8 mouse cellular contexts compared by ENCODE assay signal in genomic region chr4:62605856-62606541, GRCm38 (mm10). TPM values are rescaled to one million over a fixed set of nuclear protein-coding genes. Genes with fewer than 3 reads are reported as not detected.
DNase-seq lines count a peak whose midpoint lies in the region; ATAC-seq lines count a peak whose summit lies in the region.
"Had no signal": no experiment of that assay in that cellular context is flagged by ENCODE, and none has a peak within 500 bp of the region (broad histone marks: within the 10 kb centered on the region; RNA-seq: fewer than 3 reads in every experiment).

No protein-coding gene starts in this region.

- no peaks in the 10 kb centered on the region for H3K9me3 ChIP-seq in kidney, embryonic 16.5 days (ENCODE audit: low read length)
- no peaks in the 10 kb centered on the region for H3K9me3 ChIP-seq in kidney, embryonic 14.5 days (ENCODE audit: control insufficient read depth, low read length)
- no peaks in the 10 kb centered on the region for H3K9me3 ChIP-seq in limb, embryonic 10.5 days (replicated peaks)
- H3K9me3 ChIP-seq: forebrain, embryonic 15.5 days had no signal

- DNase-seq in cerebellum, adult 11-12 months, result peak; percentile 73
- DNase-seq in cerebellum, adult 9-11 months, result peak; percentile 79
- no peak for DNase-seq in limb, embryonic 10.5 days (ENCODE audit: low spot score)
- DNase-seq in spleen, adult 18-20 months, result no peak
- no peak for DNase-seq in MN1 (ENCODE audit: low spot score)

- no peak overlapping the region for H3K4me3 ChIP-seq in kidney, embryonic 16.5 days (ENCODE audit: low read length)
- no peak overlapping the region for H3K4me3 ChIP-seq in kidney, embryonic 14.5 days (ENCODE audit: low read length)
- H3K4me3 ChIP-seq in limb, embryonic 10.5 days, result no peak overlapping the region
- H3K4me3 ChIP-seq: forebrain, embryonic 15.5 days had no signal

- peaks cover 22% of the 10 kb centered on the region for H3K4me1 ChIP-seq in kidney, embryonic 16.5 days (ENCODE audit: insufficient read depth, low read length)
- H3K4me1 ChIP-seq in kidney, embryonic 14.5 days (ENCODE audit: control insufficient read depth, insufficient read depth, low read length), result peaks cover 13% of the 10 kb centered on the region; the same call in 1 of the 2 replicates
- peaks cover 49% of the 10 kb centered on the region for H3K4me1 ChIP-seq in limb, embryonic 10.5 days

- no peak for ATAC-seq in kidney, embryonic 16.5 days (ENCODE audit: low FRiP score, low TSS enrichment)
- ATAC-seq in kidney, embryonic 14.5 days (ENCODE audit: low FRiP score, low TSS enrichment), result no peak
- ATAC-seq: forebrain, embryonic 15.5 days had no signal

- no peak overlapping the region for H3K27ac ChIP-seq in kidney, embryonic 16.5 days (ENCODE audit: low read length)
- H3K27ac ChIP-seq in kidney, embryonic 14.5 days (ENCODE audit: low read depth, low read length), result no peak overlapping the region; the same call in 1 of the 2 replicates
- peak overlapping the region; percentile 32; the same call in 1 of the 2 replicates for H3K27ac ChIP-seq in limb, embryonic 10.5 days
- H3K27ac ChIP-seq: forebrain, embryonic 15.5 days had no signal

- H3K9ac ChIP-seq in kidney, embryonic 16.5 days (replicated peaks; ENCODE audit: low read length), result 0 out of 2 replicates have a peak overlapping the region, but pooled peaks have one; percentile 5
- H3K9ac ChIP-seq in kidney, embryonic 14.5 days (ENCODE audit: low read depth, low read length), result no peak overlapping the region; the same call in 1 of the 2 replicates
- H3K9ac ChIP-seq: forebrain, embryonic 15.5 days had no signal

- H3K4me2 ChIP-seq in kidney, embryonic 16.5 days (replicated peaks; ENCODE audit: low read depth, low read length), result no peak overlapping the region
- H3K4me2 ChIP-seq in kidney, embryonic 14.5 days (replicated peaks; ENCODE audit: low read depth, low read length), result no peak overlapping the region
- H3K4me2 ChIP-seq: forebrain, embryonic 15.5 days had no signal

- no peaks in the 10 kb centered on the region for H3K36me3 ChIP-seq in kidney, embryonic 16.5 days (ENCODE audit: insufficient read depth, low read length)
- H3K36me3 ChIP-seq in kidney, embryonic 14.5 days (ENCODE audit: control insufficient read depth, insufficient read depth, low read length), result no peaks in the 10 kb centered on the region
- H3K36me3 ChIP-seq in limb, embryonic 10.5 days, result no peaks in the 10 kb centered on the region
- H3K36me3 ChIP-seq: forebrain, embryonic 15.5 days had no signal

- 87% methylated on average over 9 of the region's 9 CpGs for WGBS in kidney, embryonic 16.5 days
- WGBS in kidney, embryonic 14.5 days, result 88% methylated on average over 9 of the region's 9 CpGs
- WGBS in limb, embryonic 10.5 days, result 89% methylated on average over 9 of the region's 9 CpGs

- H3K27me3 ChIP-seq in kidney, embryonic 16.5 days (ENCODE audit: insufficient read depth, low read length), result no peaks in the 10 kb centered on the region
- H3K27me3 ChIP-seq in kidney, embryonic 14.5 days (ENCODE audit: control insufficient read depth, insufficient read depth, low read length), result no peaks in the 10 kb centered on the region
- H3K27me3 ChIP-seq in limb, embryonic 10.5 days (ENCODE audit: low read depth, poor library complexity, severe bottlenecking), result 0 out of 2 replicates have a peak, but pooled peaks cover 3% of the 10 kb centered on the region
- H3K27me3 ChIP-seq: forebrain, embryonic 15.5 days had no signal

RNA-seq across cellular contexts. Expression of gene Rgs3, which starts 46.4 kb away (rescaled TPM):
- polyA plus RNA-seq in kidney, embryonic 16.5 days (2015; fragmentation: Nextera tagmentation; extraction: Ambion mirVana), result 57.7 and 62.0 TPM in 2 replicates
- polyA plus RNA-seq in kidney, embryonic 14.5 days (2014; fragmentation: Nextera tagmentation; extraction: Ambion mirVana), result 42.0 and 45.7 TPM in 2 replicates
- polyA plus RNA-seq in limb, embryonic 10.5 days (2016; fragmentation: Nextera tagmentation; extraction: Ambion mirVana), result 24.9 and 38.2 TPM in 2 replicates

Comparison
In these comparisons a context has a peak if more than half of its experiments do, and no peak if none do; other contexts are left out.
1. DNase-seq: peak in cerebellum, adult 11-12 months (single experiment) and cerebellum, adult 9-11 months (single experiment); none in limb, embryonic 10.5 days (single experiment), spleen, adult 18-20 months (0 of 2) and MN1 (single experiment).